Mouse (Mus musculus) spleen, adult 12 weeks (tissue): ENCODE results near the gene Adgrv1.

Experiments used
- DNase-seq: peaks from one replicate; pipeline ENCODE4 v3.0.0; 2022; ENCODE audit warnings: low spot score

Adgrv1 gene

DNA sequence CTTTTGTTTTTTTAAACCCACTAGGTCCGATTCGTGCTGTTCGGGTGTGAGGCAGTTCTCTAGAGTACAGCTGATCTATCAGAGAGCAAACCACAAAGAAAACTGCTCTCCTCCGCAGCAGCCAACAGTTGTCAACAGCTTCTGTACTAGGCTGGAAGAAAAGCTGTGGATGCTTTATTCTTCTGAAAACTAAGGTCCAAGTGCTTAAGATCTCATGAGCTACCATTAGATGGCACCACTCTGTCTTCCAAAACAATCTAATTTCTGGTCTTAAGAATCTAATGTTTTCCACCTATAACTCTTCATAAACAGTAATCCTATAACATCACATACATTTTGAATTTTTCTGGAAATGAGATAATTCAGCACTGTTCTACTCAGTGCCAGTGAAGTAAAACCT is 22.6 kb downstream of the Adgrv1 start:
- no peak for DNase-seq

DNA sequence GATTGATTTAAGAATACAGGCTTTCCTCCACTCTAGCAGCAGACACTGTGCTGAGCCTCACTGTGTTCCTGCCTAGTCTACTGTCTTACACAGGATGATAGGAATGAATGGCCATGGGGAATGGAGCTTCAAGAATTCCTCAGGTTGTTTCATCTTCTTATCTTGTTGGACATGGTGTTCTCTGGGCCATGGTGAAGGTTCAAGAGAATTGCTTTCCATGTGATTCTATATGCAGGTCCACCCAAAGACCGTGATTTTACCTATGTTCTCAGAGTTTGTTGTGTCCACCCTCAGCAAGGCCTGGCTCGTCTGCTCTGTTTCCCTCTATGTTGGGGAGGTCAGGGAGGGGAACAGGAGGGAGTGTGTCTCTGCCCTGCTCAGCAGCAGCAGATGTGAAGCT is 26.0 kb downstream of the Adgrv1 start:
- no peak for DNase-seq

DNA sequence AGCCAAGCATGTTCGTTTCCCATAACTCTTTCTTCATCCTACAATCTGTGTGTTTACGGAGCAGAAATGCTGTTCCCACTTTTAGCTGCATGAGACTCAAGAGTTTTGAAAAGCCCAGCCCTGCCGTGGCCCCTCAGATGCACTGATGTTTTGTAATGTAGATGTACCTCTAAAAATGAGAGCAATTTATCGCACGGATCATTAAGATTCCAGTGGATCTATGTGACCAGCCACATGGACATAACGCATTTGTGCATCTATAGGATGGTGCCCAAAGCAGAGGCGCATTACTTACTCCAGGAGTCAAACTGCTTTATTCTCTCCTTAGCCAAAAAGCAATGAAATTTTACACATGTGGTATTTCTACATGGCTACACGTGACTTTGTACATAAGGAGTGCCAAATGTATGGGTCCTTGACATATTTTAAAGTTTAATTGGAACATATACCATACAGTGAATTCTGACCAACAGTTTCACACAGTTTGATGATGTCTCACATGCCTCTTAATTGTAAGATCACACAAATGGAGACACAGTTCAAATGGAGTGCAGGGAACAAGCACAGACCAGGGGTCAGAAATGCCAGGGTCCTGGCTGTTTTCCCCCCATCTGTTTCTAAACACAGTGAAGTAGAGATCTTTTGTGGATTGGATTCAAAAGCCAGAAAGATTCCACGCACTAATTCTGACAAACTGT is 35.9 kb downstream of the Adgrv1 start:
- DNase-seq: no peak

DNA sequence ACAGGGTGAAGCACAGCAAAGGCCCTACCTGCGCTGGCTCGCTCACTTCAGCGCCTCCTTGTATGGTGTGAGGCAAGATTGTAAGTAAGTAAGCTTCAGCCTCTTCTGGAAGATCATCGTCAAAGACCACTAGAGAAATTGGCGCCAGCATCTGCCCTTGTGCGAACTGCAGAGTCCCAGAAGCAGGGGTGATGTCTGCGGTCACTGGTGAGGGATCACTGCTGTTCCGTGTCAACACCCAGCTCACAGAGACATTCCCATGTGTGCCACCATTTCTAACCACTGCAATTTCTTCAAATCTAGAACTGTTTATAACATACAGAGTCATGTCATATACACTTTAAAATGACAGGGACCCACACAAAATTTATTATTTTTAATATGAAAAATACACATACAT is 54.3 kb downstream of the Adgrv1 start:
- no peak for DNase-seq

DNA sequence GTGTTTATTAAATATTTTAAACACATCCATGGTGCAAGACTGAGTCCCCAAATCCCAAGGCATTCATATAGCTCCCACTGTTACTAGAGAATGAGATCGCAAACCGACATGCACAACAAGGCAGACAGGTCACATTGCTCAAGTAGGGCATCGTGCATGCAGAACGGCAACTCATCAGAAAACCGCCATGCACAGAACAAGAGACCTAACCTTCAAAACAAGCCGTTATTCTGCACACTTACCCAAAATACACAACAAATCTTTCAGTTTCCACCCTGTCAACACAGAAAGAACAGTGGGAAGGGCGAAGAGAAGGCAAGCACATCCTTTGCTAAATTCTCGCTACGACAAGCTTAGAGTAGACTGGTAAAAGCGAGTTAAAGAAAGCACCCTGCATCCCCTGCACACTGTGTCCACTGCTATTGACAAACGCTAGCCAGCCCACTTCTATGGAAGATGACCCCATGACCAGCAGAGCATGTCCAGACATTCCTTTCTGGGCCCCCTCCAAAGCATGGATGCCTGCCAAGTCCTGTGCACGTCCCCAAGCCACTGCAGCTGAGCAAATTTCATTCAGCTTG is 62.6 kb downstream of the Adgrv1 start:
- no peak for DNase-seq

DNA sequence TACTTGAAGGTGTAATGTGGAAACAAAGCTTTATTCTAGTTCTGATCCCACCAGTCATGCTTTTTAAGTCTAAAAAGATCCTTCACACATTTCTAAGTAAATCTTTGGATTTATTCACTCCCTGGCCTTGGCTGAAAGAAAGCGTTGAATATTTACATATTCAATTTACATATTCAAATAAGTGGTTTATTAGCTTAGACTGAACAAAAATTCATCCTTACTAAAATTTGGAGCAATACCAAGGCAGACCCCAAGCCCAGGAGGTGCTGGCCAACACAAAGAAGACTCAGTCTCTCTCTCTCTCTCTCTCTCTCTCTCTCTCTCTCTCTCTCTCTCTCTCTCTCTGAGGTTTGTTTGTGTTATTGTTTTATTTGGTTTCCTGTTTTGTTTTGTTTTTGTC is 82.9 kb downstream of the Adgrv1 start:
- DNase-seq: no peak

DNA sequence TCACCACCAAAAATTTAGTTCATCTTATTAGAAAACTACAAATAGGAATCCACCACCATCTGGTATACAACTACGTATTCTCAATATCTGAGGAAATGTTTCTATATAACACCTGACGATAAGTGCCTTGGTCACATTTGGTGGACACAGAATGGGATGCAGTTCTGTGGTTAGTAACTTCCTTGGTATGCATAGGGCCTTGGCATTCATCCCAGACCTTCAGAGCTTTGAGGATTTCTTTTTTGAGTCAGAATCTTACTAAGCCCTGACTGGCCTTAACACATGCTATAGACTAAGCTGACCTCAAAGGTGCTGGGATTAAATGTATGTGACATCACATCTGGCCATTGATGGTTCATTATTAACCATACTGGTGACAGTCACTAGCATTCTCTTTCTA is 98.0 kb downstream of the Adgrv1 start:
- DNase-seq: no peak

DNA sequence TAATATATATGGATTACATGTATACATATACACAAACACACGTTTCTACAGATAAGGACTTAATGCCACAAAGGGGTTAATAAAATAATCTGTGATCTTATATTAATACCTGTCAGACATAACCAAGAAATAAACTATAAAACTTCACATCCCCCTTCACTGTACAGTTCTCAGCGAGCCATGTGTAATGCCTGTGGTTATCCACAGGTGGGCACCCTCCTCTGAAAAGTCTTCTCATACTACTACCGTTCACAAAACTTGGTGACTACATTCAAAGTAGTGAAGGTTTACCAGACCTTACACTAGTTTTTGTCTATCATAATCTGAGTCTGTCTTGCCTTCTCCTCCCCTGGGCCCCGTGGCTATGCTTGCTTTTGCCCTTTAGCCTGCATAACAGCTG is 106.3 kb downstream of the Adgrv1 start:
- DNase-seq: no peak

DNA sequence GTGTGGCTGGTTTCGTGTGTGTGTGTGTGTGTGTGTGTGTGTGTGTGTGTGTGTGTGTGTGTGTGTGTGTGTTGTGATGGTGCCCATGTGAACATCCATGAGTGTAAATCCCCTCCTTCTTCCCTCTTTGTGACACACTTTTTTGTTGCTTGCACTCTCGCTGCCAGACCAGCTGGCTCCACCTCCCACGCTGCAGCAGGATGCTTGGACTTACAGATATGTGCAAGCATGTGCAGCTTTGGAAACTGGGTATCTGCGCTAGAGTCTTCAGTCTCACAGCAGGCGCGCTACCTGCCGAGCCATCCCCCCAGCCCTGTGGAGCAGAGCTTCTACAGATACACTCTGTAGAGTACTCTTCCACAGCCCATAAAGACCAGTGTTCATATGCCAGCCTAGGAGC is 122.8 kb downstream of the Adgrv1 start:
- DNase-seq: no peak

DNA sequence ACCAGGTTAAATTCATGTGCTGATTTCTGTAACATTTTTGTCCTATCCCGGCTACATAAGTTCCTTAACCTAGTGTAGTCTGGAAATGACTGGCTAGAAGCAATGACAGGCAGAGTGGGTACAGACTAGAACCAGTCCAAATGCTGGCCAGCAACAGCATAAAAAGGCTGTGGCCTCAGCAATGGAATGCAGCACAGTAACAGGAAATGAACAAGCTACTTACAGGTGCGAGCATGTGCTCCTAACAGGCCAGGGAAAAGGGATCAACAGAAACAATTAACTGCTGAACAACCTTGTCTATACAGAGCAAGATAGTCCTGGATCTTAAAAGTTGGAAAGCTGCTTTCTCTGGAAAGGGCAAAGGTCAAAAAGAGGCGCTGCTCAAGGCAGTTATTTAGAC is 135.9 kb downstream of the Adgrv1 start:
- DNase-seq: no peak

DNA sequence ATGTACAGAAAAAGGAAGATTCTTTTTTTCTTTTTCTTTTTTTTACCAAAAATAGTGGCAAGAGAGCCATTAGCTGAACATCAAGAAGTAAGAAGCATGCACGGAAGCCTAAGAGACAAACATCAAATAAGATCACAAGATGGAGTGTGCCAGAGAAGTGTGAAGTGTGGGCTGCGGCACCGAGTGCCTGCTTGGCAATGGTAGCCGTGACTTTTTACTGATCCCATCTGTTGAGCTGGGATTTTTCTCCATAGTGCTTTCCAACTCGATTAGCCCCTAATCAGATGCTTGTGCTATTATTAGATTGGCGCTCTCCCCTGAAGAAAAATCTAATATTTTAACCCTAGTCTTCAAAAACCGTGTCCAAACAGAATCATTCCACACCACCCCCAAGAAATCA is 141.0 kb downstream of the Adgrv1 start:
- no peak for DNase-seq

DNA sequence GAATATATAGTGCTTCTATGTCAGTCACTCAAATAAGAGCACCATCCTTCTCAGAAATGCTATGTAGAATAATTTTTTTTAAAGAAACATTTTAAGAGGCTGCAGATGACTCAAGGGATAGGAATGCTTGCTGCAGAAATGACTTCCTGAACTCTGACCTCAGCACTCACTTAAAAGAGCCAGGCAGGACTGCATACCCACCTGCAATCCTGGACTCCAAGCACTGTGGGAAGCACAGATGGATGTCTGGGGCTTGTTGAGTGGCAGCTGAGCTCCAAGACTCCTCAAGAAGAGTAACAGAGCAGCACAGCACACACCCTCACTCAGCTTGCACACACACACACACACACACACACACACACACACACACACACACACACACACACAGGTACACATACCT is 146.0 kb downstream of the Adgrv1 start:
- no peak for DNase-seq

DNA sequence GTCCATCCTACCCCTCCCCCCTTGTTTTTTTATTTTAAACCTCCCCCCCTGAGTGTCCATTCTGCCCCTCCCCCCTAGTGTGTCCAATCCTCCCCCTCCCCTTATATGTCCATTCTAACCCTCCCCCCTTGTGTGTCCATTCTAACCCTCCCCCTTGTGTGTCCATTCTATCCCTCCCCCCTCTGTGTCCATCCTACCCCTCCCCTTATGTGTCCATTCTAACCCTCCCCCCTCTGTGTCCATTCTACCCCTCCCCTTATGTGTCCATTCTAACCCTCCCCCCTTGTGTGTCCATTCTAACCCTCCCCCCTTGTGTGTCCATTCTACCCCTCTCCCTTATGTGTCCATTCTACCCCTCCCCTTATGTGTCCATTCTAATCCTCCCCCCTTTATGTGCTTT is 159.2 kb downstream of the Adgrv1 start:
- DNase-seq: no peak

DNA sequence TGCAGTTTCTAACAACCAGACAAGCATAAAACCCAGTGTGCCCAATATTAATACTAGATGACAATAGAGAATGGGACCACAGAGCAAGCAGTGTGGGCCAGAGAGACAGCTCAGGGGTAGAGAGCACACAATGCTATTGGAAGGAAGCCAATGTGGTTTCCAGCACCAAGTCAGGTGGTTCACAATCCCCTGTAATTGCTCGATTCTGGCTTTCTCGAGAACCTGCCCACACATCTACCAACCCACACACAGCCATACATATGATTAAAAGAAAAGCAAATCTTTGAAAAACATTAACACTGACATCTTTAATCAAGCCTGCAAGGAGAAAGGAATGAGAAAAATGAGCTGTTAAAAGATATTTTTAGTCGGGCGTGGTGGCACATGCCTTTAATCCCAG is 166.3 kb downstream of the Adgrv1 start:
- no peak for DNase-seq

DNA sequence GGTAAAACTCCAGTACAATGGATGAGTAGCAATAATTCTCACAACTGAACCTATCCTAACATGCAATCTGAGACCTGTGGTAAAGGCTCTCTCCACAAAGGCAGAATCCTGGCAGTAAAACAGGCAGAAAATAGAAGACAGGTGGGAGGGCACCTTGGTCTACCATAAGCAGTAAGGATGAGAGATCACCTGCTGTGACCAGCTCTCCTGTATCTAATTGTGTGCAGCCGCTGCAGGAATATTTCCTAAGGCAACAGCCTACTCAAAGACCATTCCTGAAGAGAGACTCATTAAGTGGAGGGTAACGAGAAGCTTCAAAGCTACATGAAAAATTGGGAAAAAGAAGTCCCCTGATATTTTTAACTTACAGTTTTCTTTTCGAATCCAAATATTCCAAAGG is 167.2 kb downstream of the Adgrv1 start:
- no peak for DNase-seq

DNA sequence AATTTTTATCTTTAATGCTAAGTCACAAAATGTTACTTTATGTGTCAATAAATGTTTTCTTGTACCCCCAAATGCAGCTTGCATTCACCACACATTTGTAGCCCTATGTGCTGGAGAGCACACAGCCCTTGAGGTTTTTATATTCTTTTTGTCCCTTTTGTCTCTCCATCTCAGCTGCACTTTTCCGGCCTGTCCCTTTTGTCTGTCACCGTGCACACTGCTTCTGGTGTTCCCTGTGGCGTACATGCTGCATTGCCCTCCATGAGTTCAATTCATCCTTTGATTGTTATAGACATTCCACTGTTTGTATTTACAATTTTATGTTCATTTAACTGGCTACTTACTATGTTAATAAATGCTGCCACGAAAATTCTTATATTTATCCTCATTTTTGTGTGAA is 183.3 kb downstream of the Adgrv1 start:
- no peak for DNase-seq

DNA sequence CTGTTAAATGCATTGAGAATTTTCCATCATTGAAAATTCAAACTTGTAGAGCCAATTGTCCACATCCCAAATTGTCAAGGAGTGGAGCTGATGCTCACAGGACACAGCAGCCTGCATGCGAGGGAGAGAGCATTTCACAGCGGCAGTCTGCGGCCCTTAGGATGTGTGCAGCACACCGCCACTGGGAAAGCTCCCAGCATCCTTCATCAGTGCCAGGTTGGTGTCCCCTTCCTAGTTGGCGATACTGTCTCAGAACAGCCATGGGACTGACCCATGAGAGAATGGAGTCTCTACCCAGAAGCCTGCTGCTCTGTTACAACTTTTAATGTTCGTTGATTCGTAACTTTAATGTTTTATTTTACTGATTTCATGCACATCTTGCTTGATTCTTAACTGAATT is 183.8 kb downstream of the Adgrv1 start:
- DNase-seq: no peak

DNA sequence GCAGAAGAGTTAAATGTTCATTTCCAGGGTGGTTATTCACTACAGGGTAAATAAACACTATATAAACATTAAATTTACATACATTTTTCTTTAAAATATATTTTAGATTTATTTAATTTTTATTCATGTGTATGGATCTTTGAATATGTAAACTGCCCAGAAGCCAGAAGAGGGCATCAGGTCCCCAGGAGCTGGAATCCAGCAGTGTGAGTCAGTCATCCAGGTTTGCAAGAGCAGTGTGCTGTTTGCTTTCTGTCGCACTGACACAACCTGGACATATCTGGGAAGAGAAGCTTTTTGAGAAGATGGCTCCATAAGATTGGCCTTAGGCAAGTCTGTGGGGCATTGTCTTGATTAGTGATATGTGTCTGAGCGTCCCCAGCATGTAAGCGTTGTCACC is 191.5 kb downstream of the Adgrv1 start:
- DNase-seq: no peak

DNA sequence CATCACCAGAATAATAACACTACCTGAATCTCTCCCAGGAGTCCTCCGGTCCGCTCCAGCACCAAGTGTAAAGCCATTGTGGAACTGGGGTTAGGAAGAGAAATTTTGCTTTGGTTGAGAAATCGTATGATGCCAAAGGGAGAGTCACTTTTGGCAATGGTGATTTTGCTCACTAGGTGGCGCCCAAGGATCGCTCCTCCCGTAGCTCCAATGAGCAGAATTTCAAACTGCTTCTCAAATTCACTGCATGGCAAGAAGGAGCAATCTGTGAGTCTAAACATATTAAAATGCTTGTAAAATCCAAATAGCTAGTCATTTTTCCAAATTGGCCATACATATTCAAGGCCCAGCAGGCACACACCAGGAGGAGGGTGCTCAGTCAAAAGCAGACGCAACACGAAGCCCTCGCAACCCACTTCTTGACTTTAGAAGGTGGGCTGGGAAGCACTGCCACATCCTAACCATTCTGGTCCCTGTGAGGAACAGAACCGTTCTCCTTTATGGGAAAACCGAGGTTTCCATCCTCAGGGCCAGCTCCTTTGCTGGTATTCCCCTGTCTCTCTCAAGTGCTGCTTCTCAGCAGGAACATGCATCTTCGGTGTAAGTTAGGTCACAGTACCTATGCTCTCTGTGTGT is 193.4 kb downstream of the Adgrv1 start:
- DNase-seq: no peak

DNA sequence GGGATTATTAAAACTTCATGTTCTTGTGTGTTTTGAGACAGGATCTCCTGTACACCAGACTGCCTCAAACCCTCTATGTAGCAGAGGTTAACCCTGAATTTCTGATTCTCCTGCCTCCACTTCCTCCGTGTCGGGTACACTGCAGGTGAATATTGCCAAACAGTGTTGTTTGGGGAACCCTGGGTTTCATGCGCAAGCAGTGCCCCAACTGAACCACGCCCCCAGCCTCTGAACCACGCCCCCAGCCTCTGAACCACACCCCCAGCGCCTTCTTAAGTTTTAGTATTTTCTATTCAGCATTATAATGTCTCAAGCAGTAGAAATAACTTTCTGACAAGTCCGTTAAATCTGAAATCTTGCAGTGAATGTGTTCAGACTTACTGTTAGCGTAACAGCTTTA is 195.9 kb downstream of the Adgrv1 start:
- DNase-seq: no peak

DNA sequence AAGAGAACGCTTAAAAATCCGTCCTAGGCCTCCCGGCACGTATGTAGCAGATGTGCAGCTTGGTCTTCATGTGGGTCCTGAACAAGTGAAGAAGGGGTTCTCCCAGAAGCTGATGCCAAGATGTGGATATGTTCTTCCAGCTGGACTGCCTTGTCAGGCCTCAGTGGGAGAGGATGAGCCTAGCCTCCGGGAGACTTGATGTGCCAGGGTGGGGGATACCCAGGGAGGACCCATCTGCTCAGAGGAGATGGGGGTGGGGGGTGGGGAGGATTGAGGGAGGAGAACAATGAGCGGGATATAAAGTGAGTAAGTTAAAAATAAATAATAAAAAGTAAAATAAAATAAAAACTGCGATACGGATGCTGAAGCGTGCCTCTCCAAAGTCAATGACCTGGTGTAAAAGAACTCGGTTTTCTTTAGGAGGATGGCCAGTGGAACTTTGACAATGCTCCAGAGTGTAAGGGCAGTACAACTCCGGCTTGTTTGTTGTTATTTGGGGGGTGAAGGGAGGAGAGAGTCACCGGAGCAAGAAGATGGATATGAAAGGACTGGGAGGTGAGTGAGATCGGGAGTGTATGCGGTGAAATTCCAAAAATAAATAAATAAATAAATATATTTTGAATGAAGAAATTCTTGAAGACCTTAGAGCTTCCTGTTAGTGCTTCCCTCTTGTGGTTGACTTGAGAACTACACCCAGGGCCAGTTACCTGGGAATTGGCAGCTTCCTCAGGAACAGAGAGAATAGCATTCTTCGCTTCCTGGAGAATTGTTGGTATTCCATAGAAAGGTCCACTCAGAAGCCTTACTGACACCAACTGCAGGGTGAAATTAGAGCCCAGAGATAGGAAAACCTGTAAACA is 205.8 kb downstream of the Adgrv1 start:
- DNase-seq: no peak

DNA sequence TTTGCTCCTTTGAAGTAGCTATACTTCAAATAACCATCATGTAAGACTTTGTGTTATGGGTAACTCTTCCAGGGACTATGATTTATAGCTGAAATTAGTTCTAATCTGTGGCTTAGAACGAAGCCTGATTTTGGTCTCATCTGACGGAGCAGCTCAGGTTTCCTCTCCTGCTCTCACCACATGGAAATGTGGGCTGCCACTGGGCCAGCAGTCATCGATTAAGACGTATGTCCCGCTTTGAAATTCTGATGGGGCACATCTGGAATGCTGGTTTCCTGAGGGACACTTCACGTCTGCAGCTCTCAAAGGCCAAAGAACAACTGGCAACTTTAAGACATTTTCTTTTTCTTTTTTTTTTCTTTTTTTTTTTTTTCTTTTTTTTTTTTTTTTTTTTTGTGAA is 207.8 kb downstream of the Adgrv1 start:
- no peak for DNase-seq

DNA sequence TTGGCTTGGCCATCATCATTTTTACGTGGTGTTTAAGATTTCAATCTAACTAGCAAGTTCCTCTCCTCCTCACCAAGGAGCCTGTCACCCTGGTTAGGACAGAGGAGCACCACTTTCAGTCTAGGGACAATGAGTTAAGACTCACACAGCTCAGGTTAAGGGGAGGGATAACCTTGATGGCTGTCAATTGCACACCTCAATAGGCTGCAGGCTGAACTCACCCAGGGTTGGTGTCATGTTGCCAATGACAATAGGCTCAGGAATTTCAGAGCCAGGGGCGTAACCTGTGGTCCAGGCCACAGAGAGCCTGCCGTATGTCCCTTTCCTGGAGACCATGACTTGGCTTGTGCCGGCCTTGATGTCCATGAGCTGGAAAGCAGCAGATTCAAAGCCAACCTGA is 209.0 kb downstream of the Adgrv1 start:
- DNase-seq: no peak
